Mouse (Mus musculus) activated CD4-positive, CD25-positive, alpha-beta regulatory T cell, adult 4 months (primary cell): ENCODE data around the gene Anapc10. TPM values are rescaled to one million over a fixed set of nuclear protein-coding genes. Genes with fewer than 3 reads are reported as not detected.
"Not testable (repeated sequence)": the region's sequence is repeated elsewhere in the genome, so short reads cannot be mapped to it uniquely, and the experiment has no call there.

Experiments
- ATAC-seq: one replicate; pipeline ENCODE4 v1.8.0; 2017
- polyA plus RNA-seq, 2 experiments: library from polyadenylated mRNA; unstranded; fragments of 100-300 nt; shearing (Covaris generic); gene quantifications; one replicate each; pipeline ENCODE4 v1.2.1; 2017

The Anapc10 gene
- polyA plus RNA-seq = 10 to 100 TPM; 23.2 to 25.3 TPM

GRCm38 (mm10) chr8:79711064-79711961 lies at the start of gene Anapc10, which contains the start of gene Abce1:
Anapc10 (plus strand) TSS chr8:79711820.
Abce1 (minus strand) TSS chr8:79711740.
- ATAC-seq = peak; percentile 98

- ATAC-seq = no peak
Observed at GRCm38 (mm10) chr8:79676461-79676860, 35.2 kb upstream of the Anapc10 start.

GRCm38 (mm10) chr8:79679005-79679404 lies 32.6 kb upstream of the Anapc10 start:
- ATAC-seq = no peak

GRCm38 (mm10) chr8:79680083-79680482 lies 31.5 kb upstream of the Anapc10 start:
- not testable (repeated sequence) for ATAC-seq

GRCm38 (mm10) chr8:79680555-79680954 lies 31.1 kb upstream of the Anapc10 start:
- ATAC-seq = peak; percentile 47

GRCm38 (mm10) chr8:79680965-79681364 lies 30.7 kb upstream of the Anapc10 start:
- no peak for ATAC-seq

- ATAC-seq = not testable (repeated sequence)
Observed at GRCm38 (mm10) chr8:79685927-79686326, 25.7 kb upstream of the Anapc10 start.

GRCm38 (mm10) chr8:79692531-79692930 lies 19.1 kb upstream of the Anapc10 start:
- ATAC-seq = no peak

GRCm38 (mm10) chr8:79706687-79707086 lies 4.9 kb upstream of the Anapc10 start:
- no peak for ATAC-seq

- ATAC-seq = no peak
Observed at GRCm38 (mm10) chr8:79712676-79713075, 1.1 kb downstream of the Anapc10 start.

- ATAC-seq = no peak
Observed at GRCm38 (mm10) chr8:79721537-79721936, 9.9 kb downstream of the Anapc10 start.

- ATAC-seq = no peak
Observed at GRCm38 (mm10) chr8:79723308-79723707, 11.7 kb downstream of the Anapc10 start.

- ATAC-seq = no peak
Observed at GRCm38 (mm10) chr8:79724589-79724988, 13.0 kb downstream of the Anapc10 start.

GRCm38 (mm10) chr8:79727900-79728299 lies 16.3 kb downstream of the Anapc10 start:
- ATAC-seq = no peak

GRCm38 (mm10) chr8:79734304-79734703 lies 22.7 kb downstream of the Anapc10 start:
- ATAC-seq = peak; percentile 79

- no peak for ATAC-seq
Observed at GRCm38 (mm10) chr8:79748171-79748570, 36.6 kb downstream of the Anapc10 start.

GRCm38 (mm10) chr8:79748591-79748990 lies 37.0 kb downstream of the Anapc10 start:
- ATAC-seq = no peak

- ATAC-seq = no peak
Observed at GRCm38 (mm10) chr8:79750305-79750704, 38.7 kb downstream of the Anapc10 start.

GRCm38 (mm10) chr8:79794873-79795272 lies 83.3 kb downstream of the Anapc10 start:
- not testable (repeated sequence) for ATAC-seq

- no peak for ATAC-seq
Observed at GRCm38 (mm10) chr8:79796690-79797089, 85.1 kb downstream of the Anapc10 start.

GRCm38 (mm10) chr8:79804499-79804898 lies 92.9 kb downstream of the Anapc10 start:
- no peak for ATAC-seq

- ATAC-seq = no peak
Observed at GRCm38 (mm10) chr8:79806971-79807370, 95.4 kb downstream of the Anapc10 start.

GRCm38 (mm10) chr8:79826534-79826933 lies 114.9 kb downstream of the Anapc10 start:
- no peak for ATAC-seq
